Mouse (Mus musculus) small intestine, adult 2 months (tissue): Measurements from ENCODE around the gene Cbx5.

Source experiments
- CTCF ChIP-seq: fragments of 200-500 bp; IDR thresholded peaks from 2 replicates; pipeline ENCODE4 v1.5.1; 2012; ENCODE audit warnings: low read depth, mild to moderate bottlenecking, control low read depth, inconsistent platforms, low read length, moderate library complexity, mixed read lengths; ENCODE audit not compliant: insufficient replicate concordance, insufficient read length; ENCODE audit errors: extremely low read depth
- POLR2A ChIP-seq: fragments of 200-500 bp; IDR thresholded peaks from 2 replicates; pipeline ENCODE4 v1.6.1; 2012; ENCODE audit warnings: low read depth, mild to moderate bottlenecking, control low read depth, inconsistent platforms, low read length, moderate library complexity

GRCm38 (mm10) chr15:103180406-103180805 is 59.2 kb downstream of the Cbx5 start:
- no peak for TF ChIP-seq CTCF
- TF ChIP-seq POLR2A: no peak
